Mouse (Mus musculus) midbrain, postnatal 0 days (tissue): ENCODE measurements around the gene Tll2. TPM values are rescaled to one million over a fixed set of nuclear protein-coding genes. Genes with fewer than 3 reads are reported as not detected.

Source experiments
- ATAC-seq: fragments of 200-750 bp; cut with Nextera tagmentation; 2 replicates; pipeline ENCODE4 v1.8.0; 2017; ENCODE audit warnings: moderate number of reproducible peaks, mild to moderate bottlenecking, moderate TSS enrichment, moderate library complexity; ENCODE audit not compliant: low FRiP score
- DNase-seq: peaks from one replicate; pipeline ENCODE4 v3.0.0-alpha.2; 2015; ENCODE audit warnings: low spot score
- H3K27ac ChIP-seq: fragments of 300-500 bp; sonication (generic); 2 replicates; pipeline ENCODE4 v1.5.1; 2014; ENCODE audit warnings: low read depth, mild to moderate bottlenecking, low read length, mixed read lengths
- H3K27me3 ChIP-seq: fragments of 300-500 bp; sonication (generic); 2 replicates; pipeline ENCODE4 v1.6.1; 2014; ENCODE audit warnings: low read length, control low read depth, mixed read lengths; ENCODE audit not compliant: insufficient read depth
- H3K36me3 ChIP-seq: fragments of 300-500 bp; sonication (generic); 2 replicates; pipeline ENCODE4 v1.6.1; 2014; ENCODE audit warnings: low read length, control low read depth, mixed read lengths; ENCODE audit not compliant: insufficient read depth
- H3K4me1 ChIP-seq: fragments of 300-500 bp; sonication (generic); 2 replicates; pipeline ENCODE4 v1.6.1; 2014; ENCODE audit warnings: mild to moderate bottlenecking, control low read depth, antibody characterized with exemption, low read length, mixed read lengths; ENCODE audit not compliant: insufficient read depth
- H3K4me2 ChIP-seq: fragments of 300-500 bp; sonication (generic); 2 replicates; pipeline ENCODE4 v1.6.1; 2014; ENCODE audit warnings: low read depth, mild to moderate bottlenecking, low read length, mixed read lengths; ENCODE audit not compliant: poor library complexity, severe bottlenecking
- H3K4me3 ChIP-seq: fragments of 300-500 bp; sonication (generic); 2 replicates; pipeline ENCODE4 v1.5.1; 2014; ENCODE audit warnings: low read depth, mild to moderate bottlenecking, low read length, moderate library complexity
- H3K9ac ChIP-seq: fragments of 300-500 bp; sonication (generic); replicated peaks from 2 replicates; pipeline ENCODE4 v1.6.1; 2014; ENCODE audit warnings: mild to moderate bottlenecking, low read length, moderate library complexity, mixed read lengths; ENCODE audit not compliant: poor library complexity, severe bottlenecking
- H3K9me3 ChIP-seq: fragments of 300-500 bp; sonication (generic); 2 replicates; pipeline ENCODE4 v1.6.1; 2016; ENCODE audit warnings: low read length, control low read depth
- CTCF ChIP-seq: IDR thresholded peaks from 2 replicates; pipeline ENCODE4 v1.5.1; 2016; ENCODE audit warnings: antibody characterized with exemption, mild to moderate bottlenecking
- WGBS: fragments of 180-500 bp; shearing (Covaris S2); extraction: QIAGEN DNeasy Blood & Tissue Kit; methylation state at CpG from one replicate; pipeline ENCODE4 v1.1.7; 2014; 5-methylcytosine and 5-hydroxymethylcytosine counted together
- polyA plus RNA-seq: library from polyadenylated mRNA; unstranded; fragments of >200 nt; fragmentation: Nextera tagmentation; extraction: Ambion mirVana; gene quantifications from 2 replicates; pipeline ENCODE4 v1.2.1, GENCODE M21; 2015
- total RNA-seq: library from RNA; depleted of rRNA; stranded (reverse); fragments of >200 nt; gene quantifications from 2 replicates; pipeline ENCODE4 v1.2.3, GENCODE M21; 2014

Tll2 gene
- total and polyA plus RNA-seq, 2 experiments from 2014 or later, result 0.56 to 0.71 TPM

GRCm38 (mm10) chr19:41086700-41087099 lies 119.9 kb downstream of the Tll2 start:
- no peak overlapping the region for H3K27ac ChIP-seq
- WGBS, result 0% methylated on average over 2 of the region's 2 CpGs
- H3K4me1 ChIP-seq, result no peaks in the 10 kb centered on the region
- peaks cover 10% of the 10 kb centered on the region for H3K27me3 ChIP-seq
- no peaks in the 10 kb centered on the region for H3K36me3 ChIP-seq
- H3K4me2 ChIP-seq, result no peak overlapping the region
- H3K9me3 ChIP-seq, result no peaks in the 10 kb centered on the region
- peak; percentile 61 for ATAC-seq
- H3K4me3 ChIP-seq, result no peak overlapping the region
- H3K9ac ChIP-seq, result no peak overlapping the region
- peak; percentile 86 for DNase-seq
- TF ChIP-seq CTCF, result peak; percentile 94

GRCm38 (mm10) chr19:41086289-41086688 lies 120.3 kb downstream of the Tll2 start:
- peaks cover 10% of the 10 kb centered on the region for H3K27me3 ChIP-seq
- no peaks in the 10 kb centered on the region for H3K36me3 ChIP-seq
- TF ChIP-seq CTCF, result no peak
- ATAC-seq (no peak), DNase-seq (no peak)
- no peak overlapping the region for H3K4me2 ChIP-seq
- H3K4me3 ChIP-seq, result no peak overlapping the region
- H3K27ac ChIP-seq, result no peak overlapping the region
- no peak overlapping the region for H3K9ac ChIP-seq
- no peaks in the 10 kb centered on the region for H3K9me3 ChIP-seq
- WGBS, result 95% methylated on average over 6 of the region's 6 CpGs
- H3K4me1 ChIP-seq, result no peaks in the 10 kb centered on the region

- no peaks in the 10 kb centered on the region for H3K4me1 ChIP-seq
- H3K9ac ChIP-seq, result no peak overlapping the region
- no peaks in the 10 kb centered on the region for H3K9me3 ChIP-seq
- WGBS, result 92% methylated on average over 14 of the region's 14 CpGs
- peaks cover 6% of the 10 kb centered on the region; the same call in 1 of the 2 replicates for H3K27me3 ChIP-seq
- no peak for TF ChIP-seq CTCF
- no peak overlapping the region for H3K4me2 ChIP-seq
- no peak for DNase-seq
- no peak overlapping the region for H3K27ac ChIP-seq
- ATAC-seq, result no peak
- H3K36me3 ChIP-seq, result no peaks in the 10 kb centered on the region
- no peak overlapping the region for H3K4me3 ChIP-seq
Measured at GRCm38 (mm10) chr19:41083646-41084045, 123.0 kb downstream of the Tll2 start.

GRCm38 (mm10) chr19:41081589-41081988 lies 125.0 kb downstream of the Tll2 start:
- Histone ChIP-seq H3K27me3 (no peaks in the 10 kb centered on the region), H3K36me3 (no peaks in the 10 kb centered on the region), H3K4me1 (no peaks in the 10 kb centered on the region), H3K4me3 (no peak overlapping the region), H3K9me3 (no peaks in the 10 kb centered on the region), H3K9ac (no peak overlapping the region), H3K27ac (peak overlapping the region; percentile 47; the same call in 1 of the 2 replicates), H3K4me2 (no peak overlapping the region)
- WGBS, result 16% methylated on average over 3 of the region's 3 CpGs
- peak; percentile 38 for DNase-seq
- ATAC-seq, result peak; percentile 68
- no peak for TF ChIP-seq CTCF

GRCm38 (mm10) chr19:41076906-41077305 lies 129.7 kb downstream of the Tll2 start, which contains the start of gene Opalin:
Gene Opalin, minus strand, starts transcription at chr19:41077113.
- ATAC-seq (no peak), DNase-seq (no peak)
- Histone ChIP-seq H3K4me1 (no peaks in the 10 kb centered on the region), H3K27me3 (no peaks in the 10 kb centered on the region), H3K27ac (no peak within 1 kb of the TSS), H3K4me2 (no peak within 1 kb of the TSS), H3K9ac (no peak within 1 kb of the TSS), H3K4me3 (no peak within 1 kb of the TSS), H3K9me3 (no peaks in the 10 kb centered on the region), H3K36me3 (no peaks in the 10 kb centered on the region)
- 63% methylated on average over 3 of the region's 3 CpGs for WGBS
- no peak for TF ChIP-seq CTCF

- WGBS, result 88% methylated on average over 14 of the region's 14 CpGs
- TF ChIP-seq CTCF, result no peak
- H3K9me3 ChIP-seq, result no peaks in the 10 kb centered on the region
- no peak overlapping the region for H3K27ac ChIP-seq
- H3K4me3 ChIP-seq, result no peak overlapping the region
- no peaks in the 10 kb centered on the region for H3K36me3 ChIP-seq
- no peaks in the 10 kb centered on the region for H3K27me3 ChIP-seq
- H3K4me2 ChIP-seq, result no peak overlapping the region
- ATAC-seq (no peak), DNase-seq (no peak)
- H3K4me1 ChIP-seq, result no peaks in the 10 kb centered on the region
- H3K9ac ChIP-seq, result no peak overlapping the region
Measured at GRCm38 (mm10) chr19:41073746-41074455, 132.7 kb downstream of the Tll2 start.
